Mouse (Mus musculus) kidney, embryonic 16.5 days (tissue): Measurements from ENCODE around the gene Eloa. TPM values are rescaled to one million over a fixed set of nuclear protein-coding genes. Genes with fewer than 3 reads are reported as not detected.

Source experiments
- ATAC-seq: fragments of 200-750 bp; cut with Nextera tagmentation; 2 replicates; pipeline ENCODE4 v1.8.0; 2017; ENCODE audit warnings: moderate TSS enrichment; ENCODE audit not compliant: low FRiP score, low TSS enrichment
- H3K27ac ChIP-seq: fragments of 300-500 bp; sonication (generic); 2 replicates; pipeline ENCODE4 v1.5.1; 2014; ENCODE audit warnings: low read length
- H3K27me3 ChIP-seq: fragments of 300-500 bp; sonication (generic); 2 replicates; pipeline ENCODE4 v1.6.1; 2014; ENCODE audit warnings: low read length, control low read depth, mixed read lengths; ENCODE audit not compliant: insufficient read depth
- H3K36me3 ChIP-seq: fragments of 300-500 bp; sonication (generic); 2 replicates; pipeline ENCODE4 v1.6.1; 2014; ENCODE audit warnings: low read length, control low read depth, mixed read lengths; ENCODE audit not compliant: insufficient read depth
- H3K4me1 ChIP-seq: fragments of 300-500 bp; sonication (generic); 2 replicates; pipeline ENCODE4 v1.6.1; 2014; ENCODE audit warnings: low read length, control low read depth, mixed read lengths; ENCODE audit not compliant: insufficient read depth
- H3K4me2 ChIP-seq: fragments of 300-500 bp; sonication (generic); replicated peaks from 2 replicates; pipeline ENCODE4 v1.6.1; 2014; ENCODE audit warnings: low read depth, low read length
- H3K4me3 ChIP-seq: fragments of 300-500 bp; sonication (generic); 2 replicates; pipeline ENCODE4 v1.5.1; 2014; ENCODE audit warnings: mild to moderate bottlenecking, low read length
- H3K9ac ChIP-seq: fragments of 300-500 bp; sonication (generic); replicated peaks from 2 replicates; pipeline ENCODE4 v1.6.1; 2014; ENCODE audit warnings: low read length
- H3K9me3 ChIP-seq: fragments of 300-500 bp; sonication (generic); 2 replicates; pipeline ENCODE4 v1.6.1; 2016; ENCODE audit warnings: low read length, control low read depth
- WGBS: fragments of 180-500 bp; shearing (Covaris S2); extraction: QIAGEN DNeasy Blood & Tissue Kit; methylation state at CpG from one replicate; pipeline ENCODE4 v1.1.7; 2014; 5-methylcytosine and 5-hydroxymethylcytosine counted together
- polyA plus RNA-seq: library from polyadenylated mRNA; unstranded; fragments of >200 nt; fragmentation: Nextera tagmentation; extraction: Ambion mirVana; gene quantifications from 2 replicates; pipeline ENCODE4 v1.2.1, GENCODE M21; 2015

Gene Eloa
- polyA plus RNA-seq, 1 experiment from 2014 or later, result 45.1 TPM

GRCm38 (mm10) chr4:136053247-136053596, 31.7 kb upstream of the Eloa start, which contains the start of gene Rpl11:
Gene Rpl11 (minus strand): TSS chr4:136053428.
- peak; percentile 97 for ATAC-seq
- under 1% methylated on average over 19 of the region's 21 CpGs for WGBS

GRCm38 (mm10) chr4:136052534-136053246, 31.1 kb upstream of the Eloa start:
- Histone ChIP-seq H3K4me3 (peak overlapping the region; percentile 100), H3K9ac (peak overlapping the region; percentile 100), H3K27me3 (no peaks in the 10 kb centered on the region), H3K4me2 (peak overlapping the region; percentile 97), H3K9me3 (no peaks in the 10 kb centered on the region), H3K36me3 (peaks cover 39% of the 10 kb centered on the region), H3K4me1 (peaks cover 17% of the 10 kb centered on the region), H3K27ac (peak overlapping the region; percentile 91)
- peak; percentile 64 for ATAC-seq
- WGBS, result under 1% methylated on average over 50 of the region's 50 CpGs

More at GRCm38 (mm10) chr4:136053247-136053596, 31.7 kb upstream of the Eloa start, which contains the start of gene Rpl11:
- Histone ChIP-seq H3K27ac (peak within 1 kb of the TSS; percentile 91), H3K27me3 (no peaks in the 10 kb centered on the region), H3K36me3 (peaks cover 39% of the 10 kb centered on the region), H3K9ac (peak within 1 kb of the TSS; percentile 100), H3K4me2 (peak within 1 kb of the TSS; percentile 97), H3K4me3 (peak within 1 kb of the TSS; percentile 100), H3K4me1 (peaks cover 17% of the 10 kb centered on the region), H3K9me3 (no peaks in the 10 kb centered on the region)

- Histone ChIP-seq H3K36me3 (peaks cover 39% of the 10 kb centered on the region), H3K27ac (0 out of 2 replicates have a peak overlapping the region, but pooled peaks have one; percentile 91), H3K4me3 (peak overlapping the region; percentile 100), H3K9ac (peak overlapping the region; percentile 100), H3K4me2 (peak overlapping the region; percentile 97), H3K9me3 (no peaks in the 10 kb centered on the region), H3K27me3 (no peaks in the 10 kb centered on the region), H3K4me1 (peaks cover 17% of the 10 kb centered on the region)
- ATAC-seq, result no peak
- 9% methylated on average over 3 of the region's 3 CpGs for WGBS
Observed at GRCm38 (mm10) chr4:136052060-136052459, 30.5 kb upstream of the Eloa start.

GRCm38 (mm10) chr4:136050226-136050625, 28.7 kb upstream of the Eloa start:
- no peak overlapping the region for H3K4me3 ChIP-seq
- H3K4me2 ChIP-seq, result no peak overlapping the region
- H3K36me3 ChIP-seq, result peaks cover 45% of the 10 kb centered on the region
- H3K9ac ChIP-seq, result no peak overlapping the region
- 95% methylated on average over 6 of the region's 6 CpGs for WGBS
- no peak for ATAC-seq
- no peak overlapping the region for H3K27ac ChIP-seq
- peaks cover 17% of the 10 kb centered on the region for H3K4me1 ChIP-seq
- no peaks in the 10 kb centered on the region for H3K9me3 ChIP-seq
- H3K27me3 ChIP-seq, result no peaks in the 10 kb centered on the region

GRCm38 (mm10) chr4:136048291-136049032, 26.9 kb upstream of the Eloa start:
- H3K4me2 ChIP-seq, result no peak overlapping the region
- no peak overlapping the region for H3K4me3 ChIP-seq
- H3K27ac ChIP-seq, result no peak overlapping the region
- ATAC-seq, result 0 out of 2 replicates have a peak, but pooled peaks have one; percentile 31
- no peaks in the 10 kb centered on the region for H3K27me3 ChIP-seq
- H3K9me3 ChIP-seq, result no peaks in the 10 kb centered on the region
- peaks cover 52% of the 10 kb centered on the region for H3K36me3 ChIP-seq
- WGBS, result 72% methylated on average over 4 of the region's 4 CpGs
- peaks cover 17% of the 10 kb centered on the region for H3K4me1 ChIP-seq
- no peak overlapping the region for H3K9ac ChIP-seq

GRCm38 (mm10) chr4:136047626-136048025, 26.1 kb upstream of the Eloa start:
- 39% methylated on average over 4 of the region's 4 CpGs for WGBS
- no peak overlapping the region for H3K27ac ChIP-seq

GRCm38 (mm10) chr4:136046888-136047287, 25.3 kb upstream of the Eloa start:
- Histone ChIP-seq H3K4me2 (no peak overlapping the region), H3K4me1 (peaks cover 16% of the 10 kb centered on the region), H3K4me3 (no peak overlapping the region), H3K27ac (no peak overlapping the region), H3K9ac (no peak overlapping the region), H3K36me3 (peaks cover 47% of the 10 kb centered on the region), H3K9me3 (no peaks in the 10 kb centered on the region), H3K27me3 (no peaks in the 10 kb centered on the region)
- no peak for ATAC-seq
- 68% methylated on average over 6 of the region's 6 CpGs for WGBS

More at GRCm38 (mm10) chr4:136047626-136048025, 26.1 kb upstream of the Eloa start:
- peaks cover 17% of the 10 kb centered on the region for H3K4me1 ChIP-seq
- no peaks in the 10 kb centered on the region for H3K9me3 ChIP-seq
- H3K36me3 ChIP-seq, result peaks cover 52% of the 10 kb centered on the region
- no peak overlapping the region for H3K4me3 ChIP-seq
- no peak for ATAC-seq
- no peaks in the 10 kb centered on the region for H3K27me3 ChIP-seq
- no peak overlapping the region for H3K9ac ChIP-seq
- no peak overlapping the region for H3K4me2 ChIP-seq

GRCm38 (mm10) chr4:136045091-136045490, 23.5 kb upstream of the Eloa start:
- Histone ChIP-seq H3K4me1 (no peaks in the 10 kb centered on the region), H3K9me3 (no peaks in the 10 kb centered on the region), H3K4me3 (no peak overlapping the region), H3K27ac (no peak overlapping the region), H3K36me3 (peaks cover 29% of the 10 kb centered on the region), H3K9ac (no peak overlapping the region), H3K27me3 (no peaks in the 10 kb centered on the region), H3K4me2 (no peak overlapping the region)
- 87% methylated on average over 5 of the region's 5 CpGs for WGBS
- ATAC-seq, result no peak

- Histone ChIP-seq H3K4me3 (no peak overlapping the region), H3K4me2 (no peak overlapping the region), H3K9me3 (no peaks in the 10 kb centered on the region), H3K27me3 (no peaks in the 10 kb centered on the region), H3K4me1 (no peaks in the 10 kb centered on the region), H3K36me3 (peaks cover 17% of the 10 kb centered on the region), H3K27ac (no peak overlapping the region), H3K9ac (no peak overlapping the region)
- 86% methylated on average over 6 of the region's 6 CpGs for WGBS
- ATAC-seq, result no peak
Observed at GRCm38 (mm10) chr4:136043784-136044400, 22.3 kb upstream of the Eloa start.
